In the genomic region with DNA sequence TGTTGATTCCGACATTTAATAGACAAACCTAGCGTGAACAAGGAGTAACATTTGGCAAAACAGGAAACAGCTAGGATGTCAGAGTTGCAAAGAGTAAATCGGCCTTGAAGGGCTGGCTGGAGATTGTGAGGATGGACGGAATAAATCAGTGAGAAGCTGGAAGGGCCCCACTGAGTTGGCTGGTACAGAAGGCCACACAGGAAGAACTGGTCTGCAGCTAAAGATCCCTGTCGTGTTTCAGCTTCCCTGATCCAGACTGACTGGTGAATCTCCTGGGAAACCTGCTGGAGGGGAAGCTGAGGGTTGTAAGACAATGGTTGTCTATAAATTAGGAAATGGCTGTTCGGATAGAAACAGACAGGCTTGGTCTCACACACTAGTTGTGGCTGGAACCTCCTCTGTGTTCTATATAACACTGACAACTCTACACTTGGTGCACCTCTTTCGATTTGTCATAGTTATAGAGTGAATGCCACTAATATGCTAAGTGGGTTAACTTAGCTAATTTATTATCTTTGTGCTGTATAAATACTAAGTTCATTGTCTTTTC, we compare ENCODE assay signal across 24 mouse cellular contexts. TPM values are rescaled to one million over a fixed set of nuclear protein-coding genes. Genes with fewer than 3 reads are reported as not detected.
DNase-seq lines count a peak whose midpoint lies in the region; ATAC-seq lines count a peak whose summit lies in the region.
"Had no signal": no experiment of that assay in that cellular context is flagged by ENCODE, and none has a peak within 500 bp of the region (broad histone marks: within the 10 kb centered on the region; RNA-seq: fewer than 3 reads in every experiment).

No protein-coding gene starts in this region.

- intact Hi-C loops in left cerebral cortex, postnatal 4 days (cut with DNase I) = no loop called here
- intact Hi-C loops in left cerebral cortex, postnatal 36 days (cut with DNase I) = no loop called here

- ATAC-seq in cerebellum, adult (ENCODE audit: insufficient number of reproducible peaks, low FRiP score, low TSS enrichment) = no peak
- ATAC-seq in neural tube, embryonic 14.5 days (ENCODE audit: low read depth) = peak; percentile 44; the same call in 1 of the 2 replicates
- ATAC-seq: CD4-positive, CD25-positive, alpha-beta regulatory T cell, adult 4 months; forebrain, embryonic 13.5 days had no signal

- no peak overlapping the region for H3K27ac ChIP-seq in neural tube, embryonic 14.5 days (ENCODE audit: low read depth, low read length)
- H3K27ac ChIP-seq: forebrain, embryonic 13.5 days; heart, adult 2 months; heart, embryonic 13.5 days; left cerebral cortex, adult 2 months; stomach, embryonic 15.5 days had no signal

- no peaks in the 10 kb centered on the region for H3K27me3 ChIP-seq in neural tube, embryonic 14.5 days (ENCODE audit: control insufficient read depth, insufficient read depth, low read length)
- H3K27me3 ChIP-seq: forebrain, embryonic 13.5 days; heart, embryonic 13.5 days; stomach, embryonic 15.5 days had no signal

- DNase-seq in cerebellum, adult 18-20 months = peak; percentile 27 to 42
- peak; percentile 65 for DNase-seq in left cerebral cortex, postnatal 4 days
- DNase-seq in left cerebral cortex, postnatal 36 days (ENCODE audit: low spot score in 2 of 2) = no peak
- peak; percentile 65 for DNase-seq in adrenal gland, postnatal 14 days
- no peak for DNase-seq in layer of hippocampus, adult 9-11 months
- DNase-seq in layer of hippocampus, adult 9-10 months (ENCODE audit: low spot score) = no peak
- DNase-seq: embryo, embryonic 11 days; gastrocnemius, postnatal 36 days; heart, adult 2 months; heart, postnatal 14 days; kidney, adult 11 months; kidney, postnatal 4 days; lung, postnatal 4 days; right cerebral cortex, postnatal 25 days; thymus, postnatal 4 days had no signal

- H3K36me3 ChIP-seq in neural tube, embryonic 14.5 days (ENCODE audit: control insufficient read depth, insufficient read depth, low read length) = no peaks in the 10 kb centered on the region
- H3K36me3 ChIP-seq: heart, embryonic 13.5 days; stomach, embryonic 15.5 days had no signal

- H3K4me1 ChIP-seq in neural tube, embryonic 14.5 days (ENCODE audit: control insufficient read depth, insufficient read depth, low read length) = no peaks in the 10 kb centered on the region
- H3K4me1 ChIP-seq: forebrain, embryonic 13.5 days; stomach, embryonic 15.5 days had no signal

- H3K4me2 ChIP-seq in neural tube, embryonic 14.5 days (ENCODE audit: low read depth, low read length) = no peak overlapping the region
- H3K4me2 ChIP-seq: forebrain, embryonic 13.5 days; heart, embryonic 13.5 days; stomach, embryonic 15.5 days had no signal

- WGBS in neural tube, embryonic 14.5 days = 29% methylated on average over 7 of the region's 7 CpGs

- H3K9ac ChIP-seq in neural tube, embryonic 14.5 days (replicated peaks; ENCODE audit: low read depth, low read length) = no peak overlapping the region
- H3K9ac ChIP-seq: forebrain, embryonic 13.5 days; heart, embryonic 13.5 days; stomach, embryonic 15.5 days had no signal

- no peaks in the 10 kb centered on the region for H3K9me3 ChIP-seq in neural tube, embryonic 14.5 days (ENCODE audit: control insufficient read depth, low read length)
- H3K9me3 ChIP-seq: forebrain, embryonic 13.5 days; heart, embryonic 13.5 days; stomach, embryonic 15.5 days had no signal

- no peak overlapping the region for H3K4me3 ChIP-seq in neural tube, embryonic 14.5 days (ENCODE audit: low read depth, low read length)
- H3K4me3 ChIP-seq: forebrain, embryonic 13.5 days; heart, adult 2 months; heart, embryonic 13.5 days; left cerebral cortex, adult 2 months; stomach, embryonic 15.5 days had no signal

RNA-seq across cellular contexts. Expression of a gene that starts 14.8 kb away (rescaled TPM):
- 1 to 10 TPM; 2.1 to 2.5 TPM for total RNA-seq in left cerebral cortex, postnatal 4 days (2021)
- 1 to 10 TPM; 1.1 to 1.4 TPM for total RNA-seq in left cerebral cortex, postnatal 36 days (2021)
- 5.2 and 6.2 TPM in 2 replicates for total RNA-seq in adrenal gland, postnatal 14 days (2021)
- 0.28 and 4.6 TPM in 2 replicates for polyA plus RNA-seq in neural tube, embryonic 14.5 days (2014; fragmentation: Nextera tagmentation; extraction: Ambion mirVana)
- total RNA-seq: megakaryocyte-erythroid progenitor cell, adult 5-6 weeks had no signal
- polyA plus RNA-seq: CD4-positive, CD25-positive, alpha-beta regulatory T cell, adult 4 months; spleen, adult 2 months had no signal

Comparison
In these comparisons a context has a peak if more than half of its experiments do, and no peak if none do; other contexts are left out.
1. DNase-seq: peak in cerebellum, adult 18-20 months (2 of 2), left cerebral cortex, postnatal 4 days (single experiment) and adrenal gland, postnatal 14 days (single experiment); none in left cerebral cortex, postnatal 36 days (0 of 2), layer of hippocampus, adult 9-11 months (single experiment) and layer of hippocampus, adult 9-10 months (single experiment).